Mouse (Mus musculus) erythroblast, embryonic 14.5 days (primary cell): ENCODE data around the gene Trpv3.

Experiments used
- GATA1 ChIP-seq: IDR thresholded peaks from 2 replicates; pipeline ENCODE4 v1.6.1; 2012; ENCODE audit warnings: low read length, inconsistent platforms, mixed read lengths
- TAL1 ChIP-seq: IDR thresholded peaks from 3 replicates; pipeline ENCODE4 v1.6.1; 2012; ENCODE audit warnings: low read length, inconsistent platforms, mixed read lengths

DNA sequence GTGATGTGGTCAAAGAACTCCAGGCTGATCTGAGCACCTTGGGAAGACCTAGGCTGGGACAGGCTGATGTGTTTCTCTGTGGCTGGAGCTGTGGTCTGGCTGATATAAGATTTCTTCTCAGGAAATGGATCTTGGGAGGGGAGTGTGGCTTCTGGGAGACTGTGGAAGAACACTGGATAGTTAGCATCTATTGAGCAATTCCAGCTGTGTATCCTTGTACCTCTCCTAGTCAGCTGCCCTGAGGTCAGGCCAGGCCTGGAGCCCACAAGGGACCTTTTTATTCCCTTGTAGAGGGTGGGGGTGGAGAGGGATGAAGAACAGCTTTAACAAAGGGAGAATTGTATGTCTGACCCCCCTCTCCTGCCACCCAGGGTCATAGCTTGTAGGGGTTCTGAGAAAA, 17.2 kb downstream of the Trpv3 start:
- TF ChIP-seq GATA1: no peak
- TF ChIP-seq TAL1: no peak
